Mouse (Mus musculus): ENCODE data around the gene Tmem158.

Tmem158 gene

GRCm38 (mm10) chr9:123269906-123270558 lies 9.5 kb upstream of the Tmem158 start:
- TF ChIP-seq NANOG (IDR thresholded peaks at IDR 0.05; ENCODE audit: borderline replicate concordance, low read length) (no peak), CTCF (conservative IDR thresholded peaks at IDR 0.05; ENCODE audit: low read length) (no peak), POU5F1 (IDR thresholded peaks at IDR 0.05; ENCODE audit: borderline replicate concordance, low read length) (no peak)
- Histone ChIP-seq H3K36me3 (ENCODE audit: insufficient read depth, low read length) (no peaks in the 10 kb centered on the region), H3K4me1 (replicated peaks; ENCODE audit: low read depth, low read length) (no peaks in the 10 kb centered on the region)

GRCm38 (mm10) chr9:123259896-123260610 lies 511 bp downstream of the Tmem158 start:
- Histone ChIP-seq H3K36me3 (ENCODE audit: insufficient read depth, low read length) (no peaks in the 10 kb centered on the region), H3K4me3 (replicated peaks; ENCODE audit: low read length) (peak overlapping the region; percentile 89), H3K9me3 (ENCODE audit: low read length) (no peaks in the 10 kb centered on the region), H3K27me3 (ENCODE audit: insufficient read depth, low read length) (peaks cover 60% of the 10 kb centered on the region), H3K4me1 (replicated peaks; ENCODE audit: low read depth, low read length) (no peaks in the 10 kb centered on the region; the same call in 1 of the 2 replicates)
- TF ChIP-seq NANOG (IDR thresholded peaks at IDR 0.05; ENCODE audit: borderline replicate concordance, low read length) = no peak
- no peak for TF ChIP-seq CTCF (conservative IDR thresholded peaks at IDR 0.05; ENCODE audit: low read length)
- TF ChIP-seq POU5F1 (IDR thresholded peaks at IDR 0.05; ENCODE audit: borderline replicate concordance, low read length) = no peak

More at GRCm38 (mm10) chr9:123269906-123270558, 9.5 kb upstream of the Tmem158 start:
- Histone ChIP-seq H3K9me3 (ENCODE audit: low read length) (no peaks in the 10 kb centered on the region), H3K4me3 (replicated peaks; ENCODE audit: low read length) (no peak overlapping the region), H3K27me3 (ENCODE audit: insufficient read depth, low read length) (peaks cover 17% of the 10 kb centered on the region)

GRCm38 (mm10) chr9:123259461-123259895 lies 1.1 kb downstream of the Tmem158 start:
- Histone ChIP-seq H3K27me3 (ENCODE audit: insufficient read depth, low read length) (peaks cover 58% of the 10 kb centered on the region), H3K4me3 (replicated peaks; ENCODE audit: low read length) (peak overlapping the region; percentile 89)
- TF ChIP-seq CTCF (conservative IDR thresholded peaks at IDR 0.05; ENCODE audit: low read length) (no peak), NANOG (IDR thresholded peaks at IDR 0.05; ENCODE audit: borderline replicate concordance, low read length) (no peak), POU5F1 (IDR thresholded peaks at IDR 0.05; ENCODE audit: borderline replicate concordance, low read length) (no peak)

GRCm38 (mm10) chr9:123258796-123259195 lies 1.8 kb downstream of the Tmem158 start:
- Histone ChIP-seq H3K9me3 (ENCODE audit: low read length) (no peaks in the 10 kb centered on the region), H3K4me1 (replicated peaks; ENCODE audit: low read depth, low read length) (no peaks in the 10 kb centered on the region; the same call in 1 of the 2 replicates), H3K27me3 (ENCODE audit: insufficient read depth, low read length) (peaks cover 63% of the 10 kb centered on the region), H3K36me3 (ENCODE audit: insufficient read depth, low read length) (no peaks in the 10 kb centered on the region), H3K4me3 (replicated peaks; ENCODE audit: low read length) (no peak overlapping the region)
- TF ChIP-seq POU5F1 (IDR thresholded peaks at IDR 0.05; ENCODE audit: borderline replicate concordance, low read length) (no peak), CTCF (conservative IDR thresholded peaks at IDR 0.05; ENCODE audit: low read length) (no peak), NANOG (IDR thresholded peaks at IDR 0.05; ENCODE audit: borderline replicate concordance, low read length) (no peak)

More at GRCm38 (mm10) chr9:123259461-123259895, 1.1 kb downstream of the Tmem158 start:
- Histone ChIP-seq H3K36me3 (ENCODE audit: insufficient read depth, low read length) (no peaks in the 10 kb centered on the region), H3K9me3 (ENCODE audit: low read length) (no peaks in the 10 kb centered on the region), H3K4me1 (replicated peaks; ENCODE audit: low read depth, low read length) (no peaks in the 10 kb centered on the region; the same call in 1 of the 2 replicates)

- no peak for TF ChIP-seq CTCF (conservative IDR thresholded peaks at IDR 0.05; ENCODE audit: low read length)
- no peak for TF ChIP-seq NANOG (IDR thresholded peaks at IDR 0.05; ENCODE audit: borderline replicate concordance, low read length)
- TF ChIP-seq POU5F1 (IDR thresholded peaks at IDR 0.05; ENCODE audit: borderline replicate concordance, low read length) = no peak
- Histone ChIP-seq H3K27me3 (ENCODE audit: insufficient read depth, low read length) (peaks cover 52% of the 10 kb centered on the region), H3K4me3 (replicated peaks; ENCODE audit: low read length) (no peak overlapping the region), H3K4me1 (replicated peaks; ENCODE audit: low read depth, low read length) (no peaks in the 10 kb centered on the region; the same call in 1 of the 2 replicates), H3K9me3 (ENCODE audit: low read length) (no peaks in the 10 kb centered on the region), H3K36me3 (ENCODE audit: insufficient read depth, low read length) (no peaks in the 10 kb centered on the region)
These were observed 4.8 kb downstream of the Tmem158 start for GRCm38 (mm10) chr9:123255736-123256135.

- Histone ChIP-seq H3K27me3 (ENCODE audit: insufficient read depth, low read length) (peaks cover 5% of the 10 kb centered on the region), H3K4me3 (replicated peaks; ENCODE audit: low read length) (no peak overlapping the region), H3K9me3 (ENCODE audit: low read length) (no peaks in the 10 kb centered on the region), H3K36me3 (ENCODE audit: insufficient read depth, low read length) (no peaks in the 10 kb centered on the region), H3K4me1 (replicated peaks; ENCODE audit: low read depth, low read length) (no peaks in the 10 kb centered on the region)
- no peak for TF ChIP-seq NANOG (IDR thresholded peaks at IDR 0.05; ENCODE audit: borderline replicate concordance, low read length)
- TF ChIP-seq POU5F1 (IDR thresholded peaks at IDR 0.05; ENCODE audit: borderline replicate concordance, low read length) = no peak
- no peak for TF ChIP-seq CTCF (conservative IDR thresholded peaks at IDR 0.05; ENCODE audit: low read length)
These were observed 12.6 kb downstream of the Tmem158 start for GRCm38 (mm10) chr9:123247992-123248391.

- Histone ChIP-seq H3K4me1 (replicated peaks; ENCODE audit: low read depth, low read length) (no peaks in the 10 kb centered on the region), H3K9me3 (ENCODE audit: low read length) (no peaks in the 10 kb centered on the region)
- TF ChIP-seq POU5F1 (IDR thresholded peaks at IDR 0.05; ENCODE audit: borderline replicate concordance, low read length) = no peak
- TF ChIP-seq CTCF (conservative IDR thresholded peaks at IDR 0.05; ENCODE audit: low read length) = no peak
- TF ChIP-seq NANOG (IDR thresholded peaks at IDR 0.05; ENCODE audit: borderline replicate concordance, low read length) = no peak
These were observed 15.4 kb downstream of the Tmem158 start for GRCm38 (mm10) chr9:123245146-123245545.

GRCm38 (mm10) chr9:123243988-123244387 lies 16.6 kb downstream of the Tmem158 start:
- Histone ChIP-seq H3K4me1 (replicated peaks; ENCODE audit: low read depth, low read length) (no peaks in the 10 kb centered on the region), H3K4me3 (replicated peaks; ENCODE audit: low read length) (no peak overlapping the region), H3K9me3 (ENCODE audit: low read length) (no peaks in the 10 kb centered on the region), H3K27me3 (ENCODE audit: insufficient read depth, low read length) (peaks cover 7% of the 10 kb centered on the region), H3K36me3 (ENCODE audit: insufficient read depth, low read length) (no peaks in the 10 kb centered on the region)
- TF ChIP-seq NANOG (IDR thresholded peaks at IDR 0.05; ENCODE audit: borderline replicate concordance, low read length) = no peak
- no peak for TF ChIP-seq CTCF (conservative IDR thresholded peaks at IDR 0.05; ENCODE audit: low read length)
- TF ChIP-seq POU5F1 (IDR thresholded peaks at IDR 0.05; ENCODE audit: borderline replicate concordance, low read length) = no peak

More at GRCm38 (mm10) chr9:123245146-123245545, 15.4 kb downstream of the Tmem158 start:
- Histone ChIP-seq H3K4me3 (replicated peaks; ENCODE audit: low read length) (no peak overlapping the region), H3K27me3 (ENCODE audit: insufficient read depth, low read length) (peaks cover 7% of the 10 kb centered on the region), H3K36me3 (ENCODE audit: insufficient read depth, low read length) (no peaks in the 10 kb centered on the region)

All from E14TG2a.4 (cell line).